Mouse (Mus musculus) 3T3-L1 (cell line): ENCODE results near the gene Gorasp2.

Source experiments
- DNase-seq: peaks from one replicate; pipeline ENCODE4 v3.0.0-alpha.2; 2015; ENCODE audit warnings: low read depth, low spot score

The Gorasp2 gene

DNA sequence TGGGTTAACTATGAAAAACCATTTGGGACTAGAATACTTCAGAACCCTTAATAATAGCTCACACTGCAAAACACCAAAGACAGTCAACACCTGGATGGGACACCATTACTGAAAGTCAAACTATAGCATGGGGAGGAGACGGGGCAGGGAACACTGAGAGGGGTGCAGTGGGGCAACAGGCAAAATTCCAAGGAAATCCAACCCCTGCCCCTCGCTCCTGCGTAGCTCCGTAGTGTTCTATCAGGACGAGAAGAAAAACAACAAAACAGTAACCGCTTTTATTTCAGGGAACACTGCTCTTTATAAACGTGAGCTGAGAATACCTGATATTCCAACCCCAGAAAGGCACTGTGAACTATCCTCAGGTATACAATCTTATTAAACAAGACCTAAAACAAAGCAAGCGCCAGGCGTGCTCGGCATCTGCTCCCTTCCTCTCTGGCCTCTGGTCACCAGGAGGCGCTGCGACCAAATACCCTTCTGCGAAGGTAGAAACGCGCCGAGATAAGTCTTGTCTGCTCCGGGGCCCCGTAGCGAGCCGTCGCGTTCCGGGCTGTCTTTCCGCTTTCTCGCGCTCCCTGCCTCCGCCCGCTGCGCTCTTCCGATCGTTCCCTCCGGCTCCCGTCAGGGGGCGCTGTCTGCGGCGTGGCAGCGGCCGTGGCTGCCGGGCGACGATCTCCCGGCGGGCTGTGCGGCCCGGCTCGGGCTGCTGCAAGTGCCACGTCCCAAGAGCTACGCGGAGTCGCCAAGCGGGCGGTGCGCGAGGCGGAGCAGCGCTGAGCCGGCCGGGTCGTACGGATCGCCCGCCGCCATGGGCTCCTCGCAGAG, at the start of gene Gorasp2:
Gene Gorasp2 (plus strand): TSS at position 690 of the 828 bp plus-strand sequence.
- peak; percentile 97 for DNase-seq

DNA sequence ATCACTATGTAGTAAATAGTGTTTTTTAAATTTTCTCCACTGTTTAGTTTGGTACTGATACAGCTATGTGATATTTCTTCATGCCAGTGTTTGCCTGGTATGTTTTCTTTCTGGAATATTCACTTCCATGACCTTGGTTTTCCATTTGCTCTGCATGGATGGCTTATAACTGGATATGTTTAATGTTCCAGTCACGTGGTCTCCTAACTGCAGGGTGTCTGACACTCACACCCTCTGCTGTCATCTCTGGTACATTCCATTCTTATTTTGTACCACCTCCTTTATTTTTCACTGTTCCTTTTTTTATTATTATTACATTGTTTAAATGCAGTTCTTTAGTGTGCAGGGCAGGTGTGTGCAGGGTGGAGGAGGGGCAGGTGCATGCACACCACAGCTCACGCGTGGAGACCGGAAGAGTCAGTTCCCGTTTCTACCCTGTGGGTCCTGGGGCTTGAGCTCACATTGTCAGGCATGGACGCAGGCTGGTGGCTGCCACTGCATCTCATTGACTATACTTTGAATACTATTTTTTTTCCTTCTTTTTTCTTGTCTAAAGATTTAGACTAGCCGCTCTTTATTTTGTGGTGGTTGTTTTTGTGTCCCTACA, 46.5 kb upstream of the Gorasp2 start:
- no peak for DNase-seq

DNA sequence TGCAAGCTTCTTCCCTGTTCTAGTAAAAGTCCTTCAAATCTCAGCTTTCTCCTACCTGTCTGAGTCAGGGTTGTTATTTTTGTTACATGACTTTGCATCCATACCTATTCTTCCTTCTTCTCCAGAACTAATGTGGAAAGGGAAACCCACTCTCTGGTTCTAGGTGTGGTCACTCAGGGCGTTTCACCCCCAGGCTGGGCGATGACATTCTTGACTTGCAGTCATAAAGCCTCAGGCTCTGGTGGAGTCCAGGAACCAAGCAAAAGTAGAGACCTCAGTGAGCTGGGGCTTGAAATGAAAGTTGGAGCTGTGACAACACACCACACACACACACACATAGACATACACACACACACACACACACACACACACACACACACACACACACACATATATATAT, 45.3 kb upstream of the Gorasp2 start:
- DNase-seq, result no peak

DNA sequence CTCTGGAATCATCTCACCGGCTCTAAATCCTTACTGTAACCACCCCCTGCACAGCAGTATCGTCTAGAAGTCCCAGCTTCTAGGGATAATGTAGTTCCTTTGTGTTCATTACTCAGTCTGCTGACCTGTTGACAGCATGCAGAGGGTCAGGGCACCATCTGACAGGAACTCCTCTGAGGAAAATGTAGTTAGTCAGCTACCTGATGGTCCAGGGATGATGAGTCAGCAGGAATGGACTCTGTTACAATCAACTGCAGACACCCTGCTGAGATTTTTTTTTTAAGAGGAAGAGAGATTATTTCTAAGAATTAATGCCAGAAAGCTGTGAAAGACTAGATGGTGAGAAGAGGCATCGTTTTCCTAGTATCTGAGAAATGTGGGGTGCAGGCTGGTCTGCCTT, 44.8 kb upstream of the Gorasp2 start:
- DNase-seq, result peak; percentile 58

DNA sequence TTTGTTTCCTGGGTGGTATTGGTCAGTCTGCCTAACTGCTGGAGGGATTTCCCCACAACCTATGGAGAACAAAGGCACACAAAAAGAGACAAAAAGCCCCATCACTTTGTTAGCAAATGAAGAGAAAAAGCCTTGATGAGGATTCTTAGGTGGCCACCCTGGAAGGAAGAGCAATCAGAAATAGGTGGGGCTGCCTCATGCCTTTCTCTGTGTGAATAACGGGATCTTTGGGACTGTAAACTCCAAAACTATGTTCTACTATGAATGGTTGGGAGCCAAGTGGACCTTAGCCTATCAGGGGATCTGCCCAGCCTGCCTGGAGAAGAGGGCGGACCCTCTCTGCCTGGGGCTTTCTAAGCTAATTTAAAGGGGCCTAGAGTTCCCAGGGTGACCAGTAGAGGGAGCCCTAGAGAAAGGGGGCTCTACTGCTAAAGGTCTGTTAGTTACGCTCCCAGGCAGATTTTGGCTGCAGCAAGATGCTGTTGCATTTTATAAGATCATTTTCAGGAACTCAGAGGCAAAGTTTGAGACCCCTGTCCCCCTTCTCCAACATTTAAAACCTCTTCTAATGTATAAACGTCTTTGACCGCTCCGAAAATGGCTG, 42.0 kb upstream of the Gorasp2 start:
- no peak for DNase-seq

- peak; percentile 41 for DNase-seq
These were observed 41.2 kb upstream of the Gorasp2 start for GRCm38 (mm10) chr2:70620225-70620624.

GRCm38 (mm10) chr2:70622244-70622643, 39.1 kb upstream of the Gorasp2 start:
- no peak for DNase-seq

- DNase-seq, result no peak
These were observed 35.6 kb upstream of the Gorasp2 start for GRCm38 (mm10) chr2:70625761-70626160.

DNA sequence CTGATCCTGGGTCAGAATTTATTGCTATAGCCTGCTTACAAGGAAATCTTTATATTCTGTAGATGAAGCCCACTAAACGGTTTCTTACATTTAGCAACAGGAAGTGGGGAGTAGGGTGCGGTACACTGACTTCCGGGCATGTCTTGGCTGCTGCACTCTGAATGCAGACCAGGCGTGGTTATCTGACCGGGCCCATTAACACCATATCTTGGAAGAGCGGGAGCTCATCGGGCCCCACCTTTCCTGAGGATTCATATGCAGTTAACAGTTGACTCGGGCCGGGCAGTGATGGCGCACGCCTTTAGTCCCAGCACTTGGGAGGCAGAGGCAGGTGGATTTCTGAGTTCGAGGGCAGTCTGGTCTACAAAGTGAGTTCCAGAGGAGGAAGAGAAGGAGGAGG, 33.0 kb upstream of the Gorasp2 start:
- DNase-seq, result no peak

- DNase-seq, result no peak
These were observed 32.0 kb upstream of the Gorasp2 start for GRCm38 (mm10) chr2:70629339-70629761.

- DNase-seq, result no peak
These were observed 31.5 kb upstream of the Gorasp2 start for GRCm38 (mm10) chr2:70629921-70630320.

DNA sequence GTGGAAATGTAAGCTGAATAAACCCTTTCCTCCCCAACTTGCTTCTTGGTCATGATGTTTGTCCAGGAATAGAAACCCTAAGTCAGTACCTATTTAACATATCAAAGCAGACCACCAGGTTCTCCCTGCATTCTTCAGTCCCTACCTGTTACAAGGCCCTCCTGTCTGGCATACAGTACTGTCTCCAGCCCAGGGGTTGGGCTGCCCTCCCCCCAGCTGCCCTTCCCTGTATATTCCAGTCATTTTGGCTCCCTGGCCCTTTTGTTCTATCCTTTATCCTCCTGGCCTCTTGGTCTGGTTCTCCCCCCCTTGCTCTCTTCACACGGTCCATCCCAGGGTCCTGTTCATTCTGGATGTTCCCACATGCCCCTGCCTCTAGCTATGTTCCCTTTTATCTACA, 30.1 kb upstream of the Gorasp2 start:
- no peak for DNase-seq

GRCm38 (mm10) chr2:70632412-70632811, 29.0 kb upstream of the Gorasp2 start:
- no peak for DNase-seq

DNA sequence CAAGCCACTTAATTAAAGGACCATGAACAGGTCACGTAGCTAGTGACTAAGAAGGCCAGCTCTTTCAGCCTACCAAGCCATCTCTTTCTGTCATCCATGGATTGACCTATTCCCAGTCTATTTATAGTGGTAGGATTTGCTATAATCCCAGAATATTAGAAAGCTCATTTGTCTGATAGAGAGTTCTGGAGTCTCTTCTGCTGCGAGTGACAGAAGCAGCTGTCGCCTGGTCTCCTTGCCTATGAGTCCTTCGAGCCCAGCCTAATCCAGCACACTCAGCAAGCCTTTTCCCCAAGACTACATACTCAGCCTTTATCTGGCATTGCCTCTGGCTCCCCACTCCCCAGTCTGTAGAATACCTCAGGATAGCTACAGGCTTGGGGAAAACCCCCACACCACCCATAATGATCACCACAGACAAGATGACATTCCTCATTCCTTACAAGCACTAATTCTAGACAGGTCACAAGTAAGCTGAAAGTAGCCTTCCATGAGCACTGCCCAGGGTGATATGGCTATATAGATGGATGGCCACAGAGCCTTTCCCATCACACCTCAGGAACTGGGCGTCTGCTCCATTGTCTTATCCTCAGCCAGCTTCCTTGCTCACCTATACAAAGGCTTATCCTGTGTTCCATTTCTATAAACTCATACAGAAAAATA, 27.2 kb upstream of the Gorasp2 start:
- DNase-seq, result no peak

DNA sequence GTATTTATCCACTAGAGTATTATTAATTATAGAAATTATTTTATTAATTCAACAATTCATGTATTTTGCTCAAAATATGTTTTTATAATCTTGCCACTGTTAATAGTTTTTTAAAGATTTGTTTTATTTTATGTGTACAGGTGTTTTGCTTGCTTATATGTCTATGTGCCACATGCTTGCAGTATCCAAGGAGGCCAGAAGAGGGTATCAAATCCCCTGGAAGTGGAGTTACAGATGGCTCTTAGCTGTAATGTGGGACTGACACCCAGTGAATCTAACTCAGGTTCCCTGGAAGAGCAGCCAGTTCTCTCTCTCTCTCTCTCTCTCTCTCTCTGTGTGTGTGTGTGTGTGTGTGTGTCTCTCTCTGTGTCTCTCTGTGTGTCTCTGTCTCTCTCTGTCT, 20.4 kb upstream of the Gorasp2 start:
- DNase-seq, result peak; percentile 28

GRCm38 (mm10) chr2:70642971-70643565, 18.3 kb upstream of the Gorasp2 start:
- DNase-seq, result no peak

DNA sequence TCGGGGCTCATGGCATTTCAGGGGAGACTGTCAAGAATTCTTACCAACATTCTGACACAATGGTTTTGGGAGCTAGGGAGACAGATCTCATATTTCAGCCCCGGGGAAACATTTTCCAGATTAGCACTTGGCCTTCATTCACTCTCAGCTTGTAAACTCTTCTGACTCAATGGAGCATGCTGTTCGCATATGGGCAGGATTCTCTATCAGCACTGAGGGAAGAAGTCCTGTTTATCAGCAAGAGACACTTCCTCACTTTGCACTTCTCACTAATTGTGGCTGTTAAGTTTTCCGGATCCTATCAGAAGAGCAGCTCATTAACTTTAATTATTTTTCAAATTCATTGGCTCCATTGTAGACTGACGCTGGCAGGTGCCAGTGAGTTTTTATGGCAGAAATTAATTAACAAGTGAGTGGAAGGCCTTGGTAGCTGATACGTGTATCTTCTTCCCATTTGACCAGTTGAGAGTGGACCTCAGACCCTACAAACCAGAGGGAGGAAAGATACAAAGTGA, 16.1 kb upstream of the Gorasp2 start:
- no peak for DNase-seq

DNA sequence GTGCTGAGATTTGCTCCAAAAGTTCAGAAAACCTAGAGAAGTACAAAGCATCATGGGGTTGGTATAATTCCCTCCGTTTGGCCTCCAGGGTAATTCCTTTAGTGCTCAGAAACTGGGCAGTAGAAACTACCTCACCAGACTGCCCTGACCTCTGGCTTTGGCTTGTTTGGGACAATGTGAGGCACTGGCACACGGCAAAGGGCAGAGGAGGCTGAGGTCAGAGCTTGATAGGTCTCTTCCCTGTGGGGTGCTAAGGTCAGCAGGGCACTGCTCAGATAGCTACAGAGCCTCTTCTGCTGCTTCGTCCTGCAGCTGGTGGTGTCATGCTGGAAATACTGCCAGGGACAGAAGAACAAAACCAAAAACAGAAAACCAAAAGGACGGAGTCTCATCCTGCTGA, 13.7 kb upstream of the Gorasp2 start:
- no peak for DNase-seq

- DNase-seq, result no peak
These were observed 13.1 kb upstream of the Gorasp2 start for GRCm38 (mm10) chr2:70648271-70648670.

DNA sequence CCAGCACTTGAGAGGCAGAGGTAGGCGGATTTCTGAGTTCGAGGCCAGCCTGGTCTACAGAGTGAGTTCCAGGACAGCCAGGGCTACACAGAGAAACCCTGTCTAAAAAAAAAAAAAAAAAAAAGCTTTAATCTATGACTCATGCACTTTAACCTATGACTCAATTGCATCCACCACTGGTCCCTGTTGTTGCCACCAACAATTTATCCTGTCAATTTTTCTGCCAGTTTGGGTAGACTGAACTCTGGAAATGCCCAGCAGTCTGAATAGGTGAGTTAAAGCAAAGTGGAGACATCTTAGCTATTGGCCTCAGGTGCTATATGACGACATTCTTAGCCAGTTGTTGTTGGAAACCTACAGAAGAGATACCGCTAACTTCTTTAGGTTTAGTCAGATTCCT, 11.9 kb upstream of the Gorasp2 start:
- peak; percentile 55 for DNase-seq

GRCm38 (mm10) chr2:70651820-70652219, 9.6 kb upstream of the Gorasp2 start:
- no peak for DNase-seq

DNA sequence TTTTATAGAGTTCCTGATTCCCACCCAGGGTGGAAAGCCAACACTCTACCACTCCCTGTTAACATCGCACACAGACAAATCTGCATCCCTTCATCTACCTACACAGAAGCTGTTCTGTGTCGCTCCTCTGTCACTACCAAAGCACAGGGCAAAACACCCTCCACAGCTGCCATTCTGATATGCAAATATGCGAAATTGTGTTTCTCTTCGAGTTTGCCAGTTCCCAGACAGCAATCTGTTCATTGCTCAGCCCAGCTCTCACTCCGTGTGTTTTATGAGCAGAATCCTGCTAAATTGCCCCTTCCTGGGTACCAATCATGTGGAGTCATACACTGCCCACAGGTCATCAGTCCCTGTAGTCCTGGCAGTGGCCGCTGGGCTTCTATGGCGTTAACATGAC, 4.3 kb upstream of the Gorasp2 start:
- no peak for DNase-seq
